Mouse (Mus musculus) limb, embryonic 15.5 days (tissue): ENCODE results near the gene Usp3. TPM values are rescaled to one million over a fixed set of nuclear protein-coding genes. Genes with fewer than 3 reads are reported as not detected.

ENCODE experiments used
- ATAC-seq: fragments of 200-750 bp; cut with Nextera tagmentation; 2 replicates; pipeline ENCODE4 v1.8.0; 2017; ENCODE audit warnings: low read depth, moderate TSS enrichment; ENCODE audit not compliant: insufficient number of reproducible peaks, low FRiP score, low TSS enrichment
- H3K27ac ChIP-seq: fragments of 300-500 bp; sonication (generic); 2 replicates; pipeline ENCODE4 v1.5.1; 2015; ENCODE audit warnings: moderate library complexity, mild to moderate bottlenecking, inconsistent platforms
- H3K27me3 ChIP-seq: fragments of 300-500 bp; sonication (generic); 2 replicates; pipeline ENCODE4 v1.6.1; 2015; ENCODE audit warnings: inconsistent platforms
- H3K36me3 ChIP-seq: fragments of 300-500 bp; sonication (generic); 2 replicates; pipeline ENCODE4 v1.6.1; 2015; ENCODE audit warnings: inconsistent platforms
- H3K4me1 ChIP-seq: fragments of 300-500 bp; sonication (generic); 2 replicates; pipeline ENCODE4 v1.6.1; 2015; ENCODE audit warnings: inconsistent platforms
- H3K4me2 ChIP-seq: fragments of 300-500 bp; sonication (generic); 2 replicates; pipeline ENCODE4 v1.6.1; 2015; ENCODE audit warnings: mild to moderate bottlenecking, inconsistent platforms
- H3K4me3 ChIP-seq: fragments of 300-500 bp; sonication (generic); 2 replicates; pipeline ENCODE4 v1.5.1; 2015; ENCODE audit warnings: mild to moderate bottlenecking, inconsistent platforms
- H3K9ac ChIP-seq: fragments of 300-500 bp; sonication (generic); 2 replicates; pipeline ENCODE4 v1.6.1; 2015; ENCODE audit warnings: inconsistent platforms
- H3K9me3 ChIP-seq: fragments of 300-500 bp; sonication (generic); 2 replicates; pipeline ENCODE4 v1.6.1; 2016; ENCODE audit warnings: inconsistent platforms
- WGBS: fragments of 180-500 bp; shearing (Covaris S2); methylation state at CpG from one replicate; pipeline ENCODE4 v1.1.7; 2015; 5-methylcytosine and 5-hydroxymethylcytosine counted together
- polyA plus RNA-seq: library from polyadenylated mRNA; unstranded; fragments of >200 nt; fragmentation: Nextera tagmentation; extraction: Ambion mirVana; gene quantifications from 2 replicates; pipeline ENCODE4 v1.2.1, GENCODE M21; 2015

Gene Usp3
- polyA plus RNA-seq, 1 experiment from 2014 or later: 65.1 TPM

DNA sequence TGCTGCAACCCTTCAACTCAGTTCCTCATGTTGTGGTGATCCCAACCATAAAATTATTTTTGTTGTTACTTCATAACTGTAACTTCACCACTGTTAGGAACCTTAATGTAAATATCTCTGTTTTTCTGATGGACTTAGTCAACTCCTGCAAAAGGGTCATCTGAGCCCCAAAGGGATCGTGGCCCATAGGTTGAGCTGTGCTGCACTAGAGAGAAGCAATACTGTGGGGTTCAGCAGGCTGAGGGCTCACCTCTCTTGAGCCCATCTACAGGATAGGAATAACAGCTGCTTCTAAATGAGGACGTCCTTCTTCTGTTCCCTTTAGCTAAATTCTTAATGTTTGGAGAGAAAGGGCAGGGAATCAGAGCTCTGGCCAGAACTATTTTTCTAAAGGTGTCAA lies 7.6 kb upstream of the Usp3 start:
- Histone ChIP-seq H3K9me3 (no peaks in the 10 kb centered on the region), H3K4me3 (no peak overlapping the region), H3K36me3 (no peaks in the 10 kb centered on the region), H3K27ac (no peak overlapping the region), H3K9ac (no peak overlapping the region), H3K4me1 (peaks cover 23% of the 10 kb centered on the region), H3K4me2 (no peak overlapping the region), H3K27me3 (no peaks in the 10 kb centered on the region)
- 80% methylated on average over 2 of the region's 2 CpGs for WGBS
- ATAC-seq: no peak

DNA sequence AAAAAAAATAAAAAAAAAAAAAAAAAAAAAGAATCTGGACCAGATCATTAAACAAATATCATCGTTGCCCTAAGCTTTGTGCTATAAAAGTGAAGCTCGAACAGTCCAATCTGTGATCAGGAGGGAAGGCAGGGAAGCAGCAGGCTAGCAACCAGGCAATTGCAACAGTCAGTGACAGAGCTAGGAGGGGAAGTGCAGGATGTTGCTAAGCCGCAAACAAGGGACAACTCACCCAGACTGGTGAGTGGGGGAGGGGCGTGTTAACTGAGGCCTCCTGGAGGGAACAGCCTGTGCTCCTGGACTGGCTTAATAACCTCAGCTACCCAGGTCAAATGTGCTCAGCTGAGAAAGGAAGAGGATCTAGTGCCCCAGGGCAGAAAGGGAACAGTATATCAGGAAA lies 6.6 kb upstream of the Usp3 start:
- no peak overlapping the region for H3K27ac ChIP-seq
- H3K27me3 ChIP-seq: no peaks in the 10 kb centered on the region
- H3K4me1 ChIP-seq: peaks cover 22% of the 10 kb centered on the region
- H3K9me3 ChIP-seq: no peaks in the 10 kb centered on the region
- H3K4me3 ChIP-seq: no peak overlapping the region
- no peak overlapping the region for H3K4me2 ChIP-seq
- ATAC-seq: no peak
- H3K36me3 ChIP-seq: no peaks in the 10 kb centered on the region
- no peak overlapping the region for H3K9ac ChIP-seq
- 9% methylated on average over 4 of the region's 4 CpGs for WGBS

DNA sequence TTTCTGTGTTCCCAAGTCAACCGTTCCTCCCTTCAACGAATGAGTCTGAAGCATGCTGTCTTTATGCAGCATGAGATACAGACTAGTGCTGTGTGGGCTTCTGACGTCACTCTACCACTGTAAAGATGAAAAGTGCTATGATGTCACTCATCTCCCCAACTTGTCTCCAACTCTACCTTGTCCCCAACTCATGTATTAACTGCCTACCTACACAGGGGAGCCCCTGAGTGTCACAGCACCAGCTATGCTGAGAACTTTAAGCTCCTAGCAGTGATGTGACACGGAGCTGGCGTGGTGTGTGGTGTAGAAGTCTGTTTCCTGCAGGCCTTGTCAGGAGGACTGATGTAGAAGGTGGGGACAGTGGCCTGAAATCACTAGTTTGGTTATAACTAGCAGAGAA lies 5.7 kb upstream of the Usp3 start:
- Histone ChIP-seq H3K4me1 (peaks cover 28% of the 10 kb centered on the region), H3K4me3 (no peak overlapping the region), H3K27me3 (no peaks in the 10 kb centered on the region), H3K27ac (no peak overlapping the region), H3K9ac (no peak overlapping the region), H3K36me3 (no peaks in the 10 kb centered on the region), H3K9me3 (no peaks in the 10 kb centered on the region), H3K4me2 (no peak overlapping the region)
- no peak for ATAC-seq
- WGBS: 67% methylated on average over 5 of the region's 5 CpGs

DNA sequence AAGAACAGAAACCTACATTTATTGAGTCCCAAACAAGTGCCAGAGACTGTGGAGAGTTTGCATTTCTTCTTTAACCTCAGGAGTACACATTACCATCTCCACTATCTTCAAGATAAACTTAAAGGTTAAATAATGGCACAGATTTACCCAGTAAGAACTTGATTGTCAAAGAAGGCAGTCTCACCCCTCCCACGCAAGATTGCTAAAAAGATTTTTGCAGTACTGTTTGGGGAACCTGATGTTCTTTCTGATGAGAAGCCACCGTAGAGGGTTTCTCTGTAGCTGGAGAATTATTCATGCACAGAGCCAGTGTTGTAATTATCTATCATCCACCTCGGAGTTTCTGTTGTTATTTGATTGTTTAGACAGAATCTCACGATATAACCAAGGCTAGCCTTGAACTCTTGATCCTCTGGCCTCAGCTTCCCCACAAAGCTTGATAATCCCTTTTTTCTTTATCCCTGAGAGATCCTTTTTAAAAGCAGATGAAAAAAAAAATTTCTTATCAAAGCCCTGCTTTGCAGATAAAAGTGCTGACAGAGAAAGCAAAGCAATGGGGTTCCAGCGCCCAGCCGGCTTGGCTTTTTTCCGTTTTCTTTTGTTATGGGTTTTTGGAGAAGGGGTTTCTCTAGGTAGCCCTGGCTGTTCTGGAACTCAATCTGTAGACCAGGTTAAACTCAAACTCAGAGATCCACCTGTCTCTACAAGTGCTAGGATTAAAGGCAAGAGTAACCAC lies 4.7 kb upstream of the Usp3 start:
- Histone ChIP-seq H3K27me3 (no peaks in the 10 kb centered on the region), H3K4me2 (no peak overlapping the region), H3K36me3 (no peaks in the 10 kb centered on the region), H3K4me1 (peaks cover 31% of the 10 kb centered on the region), H3K9ac (no peak overlapping the region), H3K4me3 (no peak overlapping the region), H3K27ac (no peak overlapping the region), H3K9me3 (no peaks in the 10 kb centered on the region)
- 53% methylated on average over 7 of the region's 7 CpGs for WGBS
- ATAC-seq: no peak

DNA sequence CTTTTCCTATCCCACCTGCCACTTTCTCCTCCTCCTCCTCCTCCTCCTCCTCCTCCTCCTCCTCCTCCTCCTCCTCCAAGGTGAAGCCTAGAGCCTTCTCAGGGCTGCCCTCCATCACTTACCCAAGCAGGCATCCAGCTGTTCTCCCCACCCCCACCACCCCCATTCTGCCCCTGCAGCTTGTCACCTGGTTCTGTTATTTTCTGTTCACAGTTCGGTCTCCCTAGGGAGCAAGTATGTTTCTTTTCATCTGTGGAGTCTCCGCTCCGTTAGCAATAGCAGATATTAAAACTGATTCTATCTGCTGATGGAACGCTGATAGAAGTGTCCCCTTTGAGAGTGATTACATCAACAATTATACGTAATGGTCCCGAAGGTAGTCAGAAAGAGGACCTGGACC lies 4.1 kb upstream of the Usp3 start:
- 22% methylated on average over 6 of the region's 6 CpGs for WGBS
- Histone ChIP-seq H3K9ac (no peak overlapping the region), H3K4me2 (no peak overlapping the region), H3K9me3 (no peaks in the 10 kb centered on the region), H3K4me1 (peaks cover 31% of the 10 kb centered on the region), H3K36me3 (no peaks in the 10 kb centered on the region), H3K27me3 (no peaks in the 10 kb centered on the region), H3K27ac (no peak overlapping the region), H3K4me3 (no peak overlapping the region)
- ATAC-seq: no peak

DNA sequence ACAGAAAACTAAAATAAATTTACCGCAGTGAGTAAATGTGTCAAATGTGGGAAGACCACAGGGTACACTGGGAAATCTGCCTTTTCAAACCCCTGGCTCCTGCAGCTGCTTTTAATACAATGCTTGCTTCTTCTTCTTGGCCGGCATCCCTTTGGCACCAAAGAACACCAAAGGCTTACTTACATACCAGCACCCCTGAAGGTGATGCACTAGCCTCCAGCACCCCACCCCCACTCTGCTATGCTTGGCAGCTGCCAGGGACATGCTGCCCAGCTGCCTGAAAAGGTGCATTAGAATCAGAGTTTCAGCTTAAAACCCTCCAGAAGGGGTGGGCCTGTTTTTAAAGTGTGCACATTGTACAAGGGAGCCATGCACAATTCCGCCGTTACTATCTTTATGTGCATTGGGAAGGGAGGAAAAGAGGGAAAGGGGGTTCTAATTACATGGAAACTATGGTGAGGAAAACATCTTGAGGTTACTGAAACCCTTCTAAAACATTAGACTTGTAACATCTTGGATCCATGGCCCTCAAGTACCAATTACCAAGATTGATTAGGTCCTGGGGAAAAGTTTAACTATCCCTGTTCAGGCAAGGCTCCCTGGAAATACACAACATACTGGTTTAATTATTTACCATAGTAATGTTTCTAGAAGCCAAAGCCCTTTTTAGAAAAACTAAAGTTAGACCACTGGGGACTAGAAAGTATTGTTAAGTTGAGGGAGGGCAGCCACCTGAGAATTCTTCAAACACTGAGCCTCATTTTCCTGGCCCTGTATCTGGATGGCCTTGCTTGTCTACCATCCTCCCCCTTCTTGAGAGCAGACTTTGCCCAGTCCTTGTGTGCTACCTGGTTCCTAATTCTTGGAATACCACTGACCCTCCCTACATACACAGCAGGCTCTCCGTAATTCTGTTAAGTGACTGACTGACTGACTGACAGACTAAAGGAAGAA lies 3.1 kb upstream of the Usp3 start:
- Histone ChIP-seq H3K36me3 (no peaks in the 10 kb centered on the region), H3K9ac (no peak overlapping the region), H3K4me3 (no peak overlapping the region), H3K4me1 (peaks cover 37% of the 10 kb centered on the region), H3K27ac (peak overlapping the region; percentile 38), H3K4me2 (no peak overlapping the region), H3K9me3 (no peaks in the 10 kb centered on the region), H3K27me3 (no peaks in the 10 kb centered on the region)
- no peak for ATAC-seq
- WGBS: 27% methylated on average over 5 of the region's 5 CpGs

DNA sequence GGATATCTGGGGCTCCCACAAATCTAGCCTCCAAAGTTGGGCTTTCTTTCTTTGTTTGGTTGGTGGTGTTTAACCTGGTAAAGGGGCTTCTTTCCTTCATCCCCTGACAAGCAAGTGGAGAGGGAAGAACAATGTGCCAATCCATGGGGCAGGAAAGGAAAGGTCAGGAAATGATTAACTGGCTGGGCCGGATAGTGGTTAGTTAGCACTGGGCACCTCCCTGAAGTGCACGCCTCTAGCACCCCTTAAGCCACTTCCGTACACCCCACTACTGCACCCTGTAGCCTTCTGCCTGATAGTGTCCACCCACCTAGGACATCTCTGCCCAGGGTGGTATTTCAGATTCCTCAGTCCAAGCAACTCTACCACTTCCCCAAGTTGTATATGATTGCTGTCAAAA lies 1.1 kb upstream of the Usp3 start:
- Histone ChIP-seq H3K4me2 (peak overlapping the region; percentile 46), H3K4me1 (peaks cover 37% of the 10 kb centered on the region), H3K27me3 (no peaks in the 10 kb centered on the region), H3K36me3 (no peaks in the 10 kb centered on the region), H3K27ac (no peak overlapping the region), H3K9ac (no peak overlapping the region), H3K9me3 (no peaks in the 10 kb centered on the region), H3K4me3 (peak overlapping the region; percentile 84)
- no peak for ATAC-seq
- 62% methylated on average over 3 of the region's 3 CpGs for WGBS

DNA sequence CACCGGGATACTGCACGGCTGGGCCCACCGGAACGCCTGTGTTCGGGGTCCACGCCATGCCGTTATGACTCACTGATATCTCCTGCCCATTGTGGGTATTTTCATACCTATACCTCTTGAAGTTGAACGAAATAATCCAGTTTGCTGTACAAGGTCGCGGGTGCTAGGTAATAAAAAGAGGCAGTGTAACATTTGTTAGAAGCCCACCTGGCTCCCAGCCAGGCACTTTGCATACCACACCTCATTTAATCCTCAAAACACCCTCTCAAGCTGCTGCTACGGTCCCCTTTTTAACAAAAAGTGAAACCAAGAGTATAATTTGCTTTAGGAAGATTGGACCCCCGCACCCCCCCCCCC lies 649 bp upstream of the Usp3 start:
- peak overlapping the region; percentile 46 for H3K4me2 ChIP-seq
- peak overlapping the region; percentile 94 for H3K27ac ChIP-seq
- no peaks in the 10 kb centered on the region for H3K36me3 ChIP-seq
- ATAC-seq: no peak
- 4% methylated on average over 12 of the region's 12 CpGs for WGBS
- H3K4me1 ChIP-seq: peaks cover 37% of the 10 kb centered on the region
- H3K9ac ChIP-seq: peak overlapping the region; percentile 8
- H3K27me3 ChIP-seq: no peaks in the 10 kb centered on the region
- peak overlapping the region; percentile 84 for H3K4me3 ChIP-seq
- no peaks in the 10 kb centered on the region for H3K9me3 ChIP-seq

DNA sequence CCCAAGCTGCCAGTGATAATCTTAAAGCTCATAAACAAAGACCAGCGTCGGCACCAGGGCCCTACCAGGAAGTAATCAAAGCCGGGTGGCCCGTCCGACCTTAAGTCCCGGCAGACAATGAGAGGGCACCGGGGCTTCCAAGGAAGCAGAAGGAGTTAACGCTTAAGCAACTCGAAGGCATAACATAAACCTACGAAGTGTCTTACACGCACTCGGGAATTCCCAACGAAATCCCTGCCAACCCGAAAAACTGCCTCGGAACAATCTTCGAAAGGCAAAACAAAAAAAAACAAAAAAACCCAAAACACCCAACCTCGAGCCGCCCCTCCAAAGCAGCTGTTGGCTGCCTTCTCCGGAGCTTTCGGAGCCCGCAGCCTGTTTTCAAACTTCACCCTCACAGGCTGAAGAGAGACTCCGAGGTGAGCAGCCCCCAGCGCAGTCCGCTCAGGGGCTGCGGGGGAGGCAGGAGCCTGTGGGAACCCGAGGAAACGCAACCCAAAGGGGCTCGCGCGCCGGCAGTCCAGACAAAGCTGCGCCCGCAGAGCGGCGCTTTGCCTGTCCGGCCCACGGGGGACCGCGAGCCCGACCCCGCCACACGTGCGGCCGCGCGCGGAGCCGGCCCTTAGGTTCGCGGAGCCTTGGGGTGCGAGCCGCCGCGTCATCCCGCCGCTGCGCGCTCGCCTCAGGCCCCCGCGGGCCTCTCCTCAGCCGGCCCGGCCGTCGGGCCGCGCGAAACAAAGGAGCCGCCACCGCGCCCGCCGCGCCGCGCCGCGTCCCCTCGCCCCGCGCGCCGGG lies 894 bp downstream of the Usp3 start:
- Histone ChIP-seq H3K9ac (peak overlapping the region; percentile 78), H3K4me1 (peaks cover 37% of the 10 kb centered on the region), H3K36me3 (no peaks in the 10 kb centered on the region), H3K9me3 (no peaks in the 10 kb centered on the region), H3K4me3 (peak overlapping the region; percentile 84), H3K27me3 (no peaks in the 10 kb centered on the region), H3K27ac (peak overlapping the region; percentile 94), H3K4me2 (peak overlapping the region; percentile 46)
- WGBS: under 1% methylated on average over 75 of the region's 83 CpGs
- no peak; the same call in 1 of the 2 replicates for ATAC-seq

DNA sequence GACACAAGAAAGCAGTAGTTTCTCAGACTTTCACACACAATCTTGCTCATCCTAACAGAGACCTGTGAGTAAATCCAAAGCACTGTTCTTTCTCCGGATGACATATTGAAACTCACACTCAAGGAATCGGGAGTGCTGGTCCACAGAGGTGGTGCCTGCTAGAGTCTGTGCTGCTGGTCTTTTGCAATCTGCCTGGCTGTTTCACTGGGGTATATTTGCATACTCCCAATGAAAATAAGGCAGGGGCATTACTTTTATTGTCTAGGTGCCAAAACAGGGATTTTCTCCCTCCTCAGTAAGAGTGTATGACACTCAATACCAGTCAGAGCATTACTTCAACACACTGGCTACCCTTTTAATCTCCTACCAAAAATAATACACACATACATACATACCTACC lies 2.9 kb downstream of the Usp3 start:
- H3K9ac ChIP-seq: no peak overlapping the region
- no peaks in the 10 kb centered on the region for H3K9me3 ChIP-seq
- H3K27ac ChIP-seq: no peak overlapping the region
- peaks cover 23% of the 10 kb centered on the region for H3K4me1 ChIP-seq
- H3K27me3 ChIP-seq: no peaks in the 10 kb centered on the region
- H3K4me2 ChIP-seq: no peak overlapping the region
- H3K4me3 ChIP-seq: no peak overlapping the region
- 55% methylated on average over 2 of the region's 2 CpGs for WGBS
- no peak for ATAC-seq
- no peaks in the 10 kb centered on the region for H3K36me3 ChIP-seq

DNA sequence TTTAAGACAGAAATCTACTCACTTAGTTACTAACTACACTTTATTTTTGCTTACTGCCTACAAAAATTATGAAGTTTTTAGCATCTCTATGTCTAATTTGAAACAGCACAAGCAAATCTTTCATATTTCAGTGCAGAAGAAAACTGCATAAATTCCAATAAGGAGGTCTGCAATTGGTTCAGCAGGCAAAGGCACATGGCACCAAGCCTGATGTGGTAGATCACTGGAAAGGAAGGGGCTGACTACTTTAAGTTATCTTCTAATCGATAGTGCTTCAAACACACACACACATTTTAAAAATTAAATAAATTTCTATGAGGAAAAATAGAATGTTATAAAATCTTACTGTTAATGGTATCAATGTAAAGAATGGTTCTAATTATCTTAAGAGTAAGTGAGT lies 5.9 kb downstream of the Usp3 start:
- 76% methylated on average over 1 of the region's 1 CpGs for whole genome bisulfite sequencing
- H3K9ac ChIP-seq: no peak overlapping the region
- H3K27ac ChIP-seq: no peak overlapping the region
- no peaks in the 10 kb centered on the region for H3K9me3 ChIP-seq
- no peak overlapping the region for H3K4me2 ChIP-seq
- H3K4me1 ChIP-seq: peaks cover 14% of the 10 kb centered on the region
- H3K36me3 ChIP-seq: no peaks in the 10 kb centered on the region
- H3K27me3 ChIP-seq: no peaks in the 10 kb centered on the region
- no peak overlapping the region for H3K4me3 ChIP-seq
- no peak for ATAC-seq

DNA sequence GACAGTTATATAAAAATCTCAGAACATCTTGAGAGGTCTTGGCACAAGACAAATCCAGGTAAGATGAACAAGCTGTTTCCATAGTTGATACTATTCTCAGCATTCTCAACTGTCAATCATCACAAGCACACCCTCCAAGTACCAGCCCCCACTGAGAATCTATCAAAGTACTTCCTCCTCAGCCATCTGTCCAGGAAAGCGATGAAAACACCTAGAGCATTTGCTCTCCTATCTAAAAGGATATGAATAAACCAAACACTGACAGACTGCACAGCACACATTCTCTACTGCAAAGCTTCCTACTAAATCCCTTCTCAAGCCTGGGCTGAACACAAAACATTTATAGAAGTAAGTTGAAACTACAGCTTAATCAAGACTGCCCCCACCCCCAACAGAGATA lies 6.4 kb downstream of the Usp3 start:
- Histone ChIP-seq H3K27me3 (no peaks in the 10 kb centered on the region), H3K27ac (no peak overlapping the region)
- no peak for ATAC-seq

More for the DNA sequence above, 6.4 kb downstream of the Usp3 start:
- Histone ChIP-seq H3K4me1 (peaks cover 13% of the 10 kb centered on the region), H3K9ac (no peak overlapping the region), H3K9me3 (no peaks in the 10 kb centered on the region), H3K36me3 (no peaks in the 10 kb centered on the region), H3K4me3 (no peak overlapping the region), H3K4me2 (no peak overlapping the region)
- WGBS: 59% methylated on average over 1 of the region's 1 CpGs
